Mouse (Mus musculus) heart, embryonic 16.5 days (tissue): ENCODE measurements around the gene Pnliprp2. TPM values are rescaled to one million over a fixed set of nuclear protein-coding genes. Genes with fewer than 3 reads are reported as not detected.

Experiments
- ATAC-seq: fragments of 200-750 bp; cut with Nextera tagmentation; replicated peaks from 2 replicates; pipeline ENCODE4 v1.8.0; 2017; ENCODE audit warnings: moderate number of reproducible peaks; ENCODE audit not compliant: insufficient read depth, low FRiP score; ENCODE audit errors: extremely low read depth
- H3K27ac ChIP-seq: fragments of 300-500 bp; sonication (generic); 2 replicates; pipeline ENCODE4 v1.5.1; 2014; ENCODE audit warnings: mild to moderate bottlenecking, low read length, control low read depth, moderate library complexity
- H3K27me3 ChIP-seq: fragments of 300-500 bp; sonication (generic); 2 replicates; pipeline ENCODE4 v1.6.1; 2014; ENCODE audit warnings: low read length, mixed read lengths; ENCODE audit not compliant: control insufficient read depth, insufficient read depth
- H3K36me3 ChIP-seq: fragments of 300-500 bp; sonication (generic); 2 replicates; pipeline ENCODE4 v1.6.1; 2014; ENCODE audit not compliant: control insufficient read depth, insufficient read depth
- H3K4me1 ChIP-seq: fragments of 300-500 bp; sonication (generic); 2 replicates; pipeline ENCODE4 v1.6.1; 2014; ENCODE audit warnings: low read length, mixed read lengths; ENCODE audit not compliant: control insufficient read depth, insufficient read depth
- H3K4me2 ChIP-seq: fragments of 300-500 bp; sonication (generic); 2 replicates; pipeline ENCODE4 v1.6.1; 2014; ENCODE audit warnings: low read depth, mild to moderate bottlenecking, control low read depth, low read length
- H3K4me3 ChIP-seq: fragments of 300-500 bp; sonication (generic); 2 replicates; pipeline ENCODE4 v1.5.1; 2014; ENCODE audit warnings: mild to moderate bottlenecking, control low read depth, low read length
- H3K9ac ChIP-seq: fragments of 300-500 bp; sonication (generic); 2 replicates; pipeline ENCODE4 v1.6.1; 2014; ENCODE audit warnings: low read length, control low read depth
- H3K9me3 ChIP-seq: fragments of 300-500 bp; sonication (generic); replicated peaks from 2 replicates; pipeline ENCODE4 v1.6.1; 2016; ENCODE audit warnings: low read length; ENCODE audit not compliant: control insufficient read depth
- WGBS: fragments of 180-500 bp; shearing (Covaris S2); extraction: QIAGEN DNeasy Blood & Tissue Kit; methylation state at CpG from one replicate; pipeline ENCODE4 v1.1.7; 2014; 5-methylcytosine and 5-hydroxymethylcytosine counted together
- polyA plus RNA-seq: library from polyadenylated mRNA; unstranded; fragments of >200 nt; fragmentation: Nextera tagmentation; extraction: Ambion mirVana; gene quantifications from 2 replicates; pipeline ENCODE4 v1.2.1, GENCODE M21; 2015

The Pnliprp2 gene
- polyA plus RNA-seq, 1 experiment from 2014 or later, result 0.12 TPM

- no peak overlapping the region for H3K27ac ChIP-seq
- no peaks in the 10 kb centered on the region for H3K9me3 ChIP-seq
- no peaks in the 10 kb centered on the region for H3K27me3 ChIP-seq
- H3K4me2 ChIP-seq, result no peak overlapping the region
- H3K36me3 ChIP-seq, result no peaks in the 10 kb centered on the region
- H3K9ac ChIP-seq, result no peak overlapping the region
- no peaks in the 10 kb centered on the region for H3K4me1 ChIP-seq
- H3K4me3 ChIP-seq, result no peak overlapping the region
- 52% methylated on average over 5 of the region's 5 CpGs for WGBS
- ATAC-seq, result no peak
These were observed 16.9 kb downstream of the Pnliprp2 start for GRCm38 (mm10) chr19:58776461-58776860.

GRCm38 (mm10) chr19:58781566-58781965 lies 22.0 kb downstream of the Pnliprp2 start:
- Histone ChIP-seq H3K4me3 (no peak overlapping the region), H3K27ac (no peak overlapping the region), H3K9me3 (no peaks in the 10 kb centered on the region), H3K36me3 (no peaks in the 10 kb centered on the region), H3K4me2 (no peak overlapping the region), H3K4me1 (no peaks in the 10 kb centered on the region), H3K27me3 (no peaks in the 10 kb centered on the region; the same call in 1 of the 2 replicates), H3K9ac (no peak overlapping the region)
- no peak for ATAC-seq
- WGBS, result 66% methylated on average over 4 of the region's 4 CpGs

GRCm38 (mm10) chr19:58783938-58784337 lies 24.4 kb downstream of the Pnliprp2 start:
- Histone ChIP-seq H3K4me3 (no peak overlapping the region), H3K4me2 (no peak overlapping the region), H3K27me3 (no peaks in the 10 kb centered on the region; the same call in 1 of the 2 replicates), H3K4me1 (no peaks in the 10 kb centered on the region), H3K27ac (no peak overlapping the region), H3K36me3 (no peaks in the 10 kb centered on the region), H3K9me3 (no peaks in the 10 kb centered on the region), H3K9ac (no peak overlapping the region)
- WGBS, result 29% methylated on average over 7 of the region's 7 CpGs
- no peak for ATAC-seq

- ATAC-seq, result no peak
- Histone ChIP-seq H3K4me3 (no peak overlapping the region), H3K27me3 (no peaks in the 10 kb centered on the region), H3K9ac (no peak overlapping the region), H3K9me3 (no peaks in the 10 kb centered on the region), H3K36me3 (no peaks in the 10 kb centered on the region), H3K4me1 (no peaks in the 10 kb centered on the region), H3K27ac (no peak overlapping the region), H3K4me2 (no peak overlapping the region)
- WGBS, result 72% methylated on average over 11 of the region's 11 CpGs
These were observed 29.7 kb downstream of the Pnliprp2 start for GRCm38 (mm10) chr19:58789194-58789593.

GRCm38 (mm10) chr19:58794284-58794683 lies 34.8 kb downstream of the Pnliprp2 start, which contains the start of gene 1700019N19Rik:
1700019N19Rik (minus strand) TSS chr19:58794461.
- H3K4me3 ChIP-seq, result no peak within 1 kb of the TSS
- no peak for ATAC-seq
- H3K36me3 ChIP-seq, result 0 out of 2 replicates have a peak, but pooled peaks cover 4% of the 10 kb centered on the region
- 49% methylated on average over 10 of the region's 10 CpGs for WGBS
- H3K9ac ChIP-seq, result no peak within 1 kb of the TSS
- H3K9me3 ChIP-seq, result no peaks in the 10 kb centered on the region
- no peak within 1 kb of the TSS for H3K27ac ChIP-seq
- no peaks in the 10 kb centered on the region for H3K4me1 ChIP-seq
- no peaks in the 10 kb centered on the region for H3K27me3 ChIP-seq
- no peak within 1 kb of the TSS for H3K4me2 ChIP-seq

DNA sequence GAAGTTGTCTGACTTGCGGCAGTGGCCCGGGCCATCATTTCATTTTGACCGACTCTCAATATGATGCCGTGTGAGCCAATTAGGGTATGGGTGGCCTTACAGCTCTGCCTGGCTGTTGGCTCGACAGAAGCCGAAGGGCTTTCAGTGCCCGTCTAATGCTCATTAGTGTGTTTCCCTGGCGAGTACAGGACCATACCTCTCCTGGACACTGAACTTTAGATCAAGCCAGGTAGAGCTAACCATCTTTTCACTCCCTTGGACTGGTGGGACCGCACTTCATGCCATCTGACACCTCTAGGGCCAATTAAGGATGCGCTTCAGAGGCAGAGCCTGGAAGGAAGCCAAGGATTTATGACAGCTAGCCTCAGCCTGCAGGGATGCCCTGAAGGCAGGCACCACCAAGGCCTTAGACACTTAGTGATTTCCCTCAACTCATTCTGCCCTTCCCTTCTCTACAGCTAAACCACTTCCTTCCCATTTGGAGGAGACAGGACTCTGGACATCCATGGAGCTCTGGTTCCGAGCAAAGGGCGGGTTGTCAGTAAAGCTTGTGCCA lies 35.7 kb downstream of the Pnliprp2 start:
- 82% methylated on average over 12 of the region's 12 CpGs for WGBS
- Histone ChIP-seq H3K27me3 (no peaks in the 10 kb centered on the region), H3K27ac (no peak overlapping the region), H3K4me2 (no peak overlapping the region), H3K9ac (no peak overlapping the region), H3K4me1 (no peaks in the 10 kb centered on the region), H3K9me3 (no peaks in the 10 kb centered on the region), H3K4me3 (no peak overlapping the region), H3K36me3 (peaks cover 6% of the 10 kb centered on the region; the same call in 1 of the 2 replicates)
- no peak for ATAC-seq

DNA sequence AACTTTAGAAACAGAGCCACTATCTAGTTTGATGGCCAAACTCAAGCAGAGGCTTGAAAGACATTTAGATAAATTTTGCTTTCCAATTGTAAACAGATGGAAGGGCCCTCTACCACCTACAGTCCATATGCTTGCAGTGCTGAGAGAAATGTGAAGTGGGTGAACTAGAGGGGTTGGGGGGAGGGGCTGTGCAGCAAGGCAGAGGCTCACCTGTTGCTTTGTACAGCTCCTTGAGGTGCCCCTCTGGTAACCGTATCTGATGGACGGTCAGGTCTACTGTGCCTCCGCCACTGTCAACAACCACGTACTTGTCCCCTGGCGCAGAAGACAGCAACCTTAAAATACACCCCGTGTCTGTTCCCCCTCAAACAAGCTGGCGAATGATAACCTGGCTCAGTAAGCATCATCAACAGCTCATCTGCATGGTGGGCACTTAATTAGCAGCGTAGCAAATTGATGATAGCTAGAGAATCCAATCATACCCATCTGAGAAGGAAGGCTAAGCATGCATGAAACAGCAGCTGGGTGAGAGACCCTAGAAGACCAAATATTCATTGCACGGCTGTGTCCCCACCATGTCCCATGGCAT lies 45.8 kb downstream of the Pnliprp2 start:
- Histone ChIP-seq H3K36me3 (peaks cover 12% of the 10 kb centered on the region), H3K4me3 (no peak overlapping the region), H3K4me2 (no peak overlapping the region), H3K9ac (no peak overlapping the region), H3K4me1 (no peaks in the 10 kb centered on the region), H3K27ac (no peak overlapping the region), H3K27me3 (no peaks in the 10 kb centered on the region), H3K9me3 (no peaks in the 10 kb centered on the region)
- WGBS, result 81% methylated on average over 9 of the region's 9 CpGs
- ATAC-seq, result no peak

DNA sequence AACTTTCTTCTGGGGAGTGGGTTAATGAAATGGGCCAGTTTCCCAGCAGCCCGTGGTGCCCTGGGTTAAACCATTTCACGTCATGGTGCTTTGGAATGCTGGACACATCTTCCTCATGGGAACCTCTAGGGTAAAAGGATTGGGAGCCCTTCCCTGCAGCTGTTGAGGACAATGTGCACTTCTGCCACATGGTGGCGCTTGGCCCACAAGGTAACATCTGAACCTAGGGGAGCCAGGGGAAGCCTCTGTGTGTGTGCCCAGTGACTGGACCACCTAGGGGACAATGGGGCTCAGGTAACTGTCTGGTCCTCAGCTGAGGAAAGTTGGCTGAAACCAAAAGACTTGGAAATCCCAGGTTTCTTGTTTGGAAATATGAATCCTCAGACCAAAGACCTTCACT lies 46.8 kb downstream of the Pnliprp2 start:
- WGBS, result 4% methylated on average over 3 of the region's 3 CpGs
- H3K27ac ChIP-seq, result no peak overlapping the region
- no peaks in the 10 kb centered on the region for H3K27me3 ChIP-seq
- H3K36me3 ChIP-seq, result peaks cover 9% of the 10 kb centered on the region
- no peak overlapping the region for H3K9ac ChIP-seq
- no peak overlapping the region for H3K4me3 ChIP-seq
- no peaks in the 10 kb centered on the region for H3K4me1 ChIP-seq
- H3K9me3 ChIP-seq, result no peaks in the 10 kb centered on the region
- no peak overlapping the region for H3K4me2 ChIP-seq
- ATAC-seq, result peak; percentile 72; the same call in 1 of the 2 replicates

DNA sequence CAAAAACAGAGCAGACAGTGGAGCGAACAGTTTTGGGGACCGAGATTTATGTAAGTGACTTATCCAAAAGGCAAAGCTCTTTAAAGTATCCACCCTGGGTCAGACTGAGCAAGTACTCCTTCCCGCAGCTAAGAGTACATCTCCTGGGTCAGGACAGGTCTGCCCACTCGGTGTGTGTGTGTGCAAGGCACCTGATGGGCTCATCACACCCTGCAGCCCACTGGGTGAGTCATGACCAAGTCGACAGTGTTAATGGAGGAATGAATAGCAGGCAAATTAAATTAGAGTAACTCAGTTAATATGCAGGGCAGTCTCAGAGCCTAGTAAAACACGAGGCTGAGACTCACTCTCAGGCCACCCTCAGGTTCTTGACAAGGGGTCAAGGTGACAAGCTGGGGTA lies 49.3 kb downstream of the Pnliprp2 start:
- Histone ChIP-seq H3K9ac (no peak overlapping the region), H3K36me3 (peaks cover 4% of the 10 kb centered on the region), H3K4me1 (no peaks in the 10 kb centered on the region), H3K4me2 (no peak overlapping the region), H3K9me3 (no peaks in the 10 kb centered on the region), H3K4me3 (no peak overlapping the region), H3K27ac (no peak overlapping the region), H3K27me3 (no peaks in the 10 kb centered on the region)
- ATAC-seq, result no peak
- WGBS, result 81% methylated on average over 6 of the region's 6 CpGs
